8 mouse cellular contexts compared by ENCODE assay signal in genomic region chr1:91413536-91413897, GRCm38 (mm10). TPM values are rescaled to one million over a fixed set of nuclear protein-coding genes. Genes with fewer than 3 reads are reported as not detected.
DNase-seq lines count a peak whose midpoint lies in the region; ATAC-seq lines count a peak whose summit lies in the region.

No protein-coding gene starts in this region.

- H3K4me1 ChIP-seq in forebrain, embryonic 13.5 days = peaks cover 50% of the 10 kb centered on the region
- H3K4me1 ChIP-seq in neural tube, embryonic 15.5 days = peaks cover 40% of the 10 kb centered on the region

- peak overlapping the region; percentile 99 for H3K27ac ChIP-seq in forebrain, embryonic 13.5 days
- H3K27ac ChIP-seq in neural tube, embryonic 15.5 days (replicated peaks) = peak overlapping the region; percentile 93

- no peak for ATAC-seq in forebrain, embryonic 13.5 days
- ATAC-seq in neural tube, embryonic 15.5 days (ENCODE audit: low FRiP score) = no peak; the same call in 1 of the 2 replicates

- H3K9ac ChIP-seq in forebrain, embryonic 13.5 days = peak overlapping the region; percentile 95
- H3K9ac ChIP-seq in neural tube, embryonic 15.5 days (replicated peaks) = peak overlapping the region; percentile 61

- DNase-seq in right cerebral cortex, postnatal 4 days = peak; percentile 35
- no peak for DNase-seq in right cerebral cortex, postnatal 25 days
- peak; percentile 72 for DNase-seq in kidney, postnatal 14 days
- no peak for DNase-seq in adrenal gland, adult 8-10 months
- no peak for DNase-seq in right cerebral cortex, adult 18-20 months
- DNase-seq in layer of hippocampus, postnatal 36 days = no peak

- peak overlapping the region; percentile 92 for H3K4me2 ChIP-seq in forebrain, embryonic 13.5 days
- H3K4me2 ChIP-seq in neural tube, embryonic 15.5 days = peak overlapping the region; percentile 98

- H3K4me3 ChIP-seq in forebrain, embryonic 13.5 days = peak overlapping the region; percentile 84
- peak overlapping the region; percentile 87 for H3K4me3 ChIP-seq in neural tube, embryonic 15.5 days (replicated peaks)

- under 1% methylated on average over 14 of the region's 14 CpGs for WGBS in forebrain, embryonic 13.5 days
- 0% methylated on average over 14 of the region's 14 CpGs for WGBS in neural tube, embryonic 15.5 days

- no peaks in the 10 kb centered on the region for H3K9me3 ChIP-seq in forebrain, embryonic 13.5 days (replicated peaks)
- H3K9me3 ChIP-seq in neural tube, embryonic 15.5 days (replicated peaks) = no peaks in the 10 kb centered on the region

- H3K27me3 ChIP-seq in forebrain, embryonic 13.5 days = no peaks in the 10 kb centered on the region
- H3K27me3 ChIP-seq in neural tube, embryonic 15.5 days (replicated peaks) = no peaks in the 10 kb centered on the region

- H3K36me3 ChIP-seq in forebrain, embryonic 13.5 days (ENCODE audit: poor library complexity, severe bottlenecking) = peaks cover 25% of the 10 kb centered on the region
- H3K36me3 ChIP-seq in neural tube, embryonic 15.5 days = peaks cover 19% of the 10 kb centered on the region

RNA-seq across cellular contexts. Expression of gene Hes6, which starts 0.3 kb away (rescaled TPM):
- 314 and 322 TPM in 2 replicates for polyA plus RNA-seq in forebrain, embryonic 13.5 days (2015; fragmentation: Nextera tagmentation; extraction: Ambion mirVana)
- polyA plus RNA-seq in neural tube, embryonic 15.5 days (2015; fragmentation: Nextera tagmentation; extraction: Ambion mirVana) = 114 and 172 TPM in 2 replicates
- 100 to 1,000 TPM; 178 to 376 (median 294) TPM for total RNA-seq in adrenal gland, adult 8-10 months (2022)
- 10 to 100 TPM; 14.1 to 15.2 TPM for total RNA-seq in layer of hippocampus, postnatal 36 days (2021)

RNA-seq across cellular contexts. Expression of gene Ilkap, which starts 14.9 kb away (rescaled TPM):
- 162 and 181 TPM in 2 replicates for polyA plus RNA-seq in forebrain, embryonic 13.5 days (2015; fragmentation: Nextera tagmentation; extraction: Ambion mirVana)
- 144 and 149 TPM in 2 replicates for polyA plus RNA-seq in neural tube, embryonic 15.5 days (2015; fragmentation: Nextera tagmentation; extraction: Ambion mirVana)
- total RNA-seq in adrenal gland, adult 8-10 months (2022) = 100 to 1,000 TPM in 3 of 4 experiments, 10 to 100 TPM in 1; 89.4 to 138 (median 108) TPM
- total RNA-seq in layer of hippocampus, postnatal 36 days (2021) = 10 to 100 TPM; 65.3 to 70.8 TPM

RNA-seq across cellular contexts. Expression of gene Per2, which starts 45.6 kb away (rescaled TPM):
- 2.6 and 3.8 TPM in 2 replicates for polyA plus RNA-seq in forebrain, embryonic 13.5 days (2015; fragmentation: Nextera tagmentation; extraction: Ambion mirVana)
- 4.9 and 5.3 TPM in 2 replicates for polyA plus RNA-seq in neural tube, embryonic 15.5 days (2015; fragmentation: Nextera tagmentation; extraction: Ambion mirVana)
- 10 to 100 TPM; 42.5 to 75.0 (median 45.4) TPM for total RNA-seq in adrenal gland, adult 8-10 months (2022)
- total RNA-seq in layer of hippocampus, postnatal 36 days (2021) = 10 to 100 TPM; 26.4 to 37.3 TPM

RNA-seq across cellular contexts. Expression of gene Erfe, which starts 47.3 kb away (rescaled TPM):
- polyA plus RNA-seq in forebrain, embryonic 13.5 days (2015; fragmentation: Nextera tagmentation; extraction: Ambion mirVana) = 0.54 and 0.67 TPM in 2 replicates
- 0.06 and 1.2 TPM in 2 replicates for polyA plus RNA-seq in neural tube, embryonic 15.5 days (2015; fragmentation: Nextera tagmentation; extraction: Ambion mirVana)
- total RNA-seq in adrenal gland, adult 8-10 months (2022) = 1 to 10 TPM; 1.7 to 8.3 (median 4.8) TPM
- not detected for total RNA-seq in layer of hippocampus, postnatal 36 days (2021)

Comparison
In these comparisons a context has a peak if more than half of its experiments do, and no peak if none do; other contexts are left out.
1. DNase-seq: peak in right cerebral cortex, postnatal 4 days (single experiment) and kidney, postnatal 14 days (single experiment); none in right cerebral cortex, postnatal 25 days (single experiment), adrenal gland, adult 8-10 months (single experiment), right cerebral cortex, adult 18-20 months (single experiment) and layer of hippocampus, postnatal 36 days (0 of 2).
2. RNA of gene Hes6, which starts 0.3 kb away (total RNA-seq): 178 to 376 TPM in adrenal gland, adult 8-10 months; 14.1 to 15.2 TPM in layer of hippocampus, postnatal 36 days; every median in the first group is over 10 times any median in the second.